Mouse (Mus musculus) cerebral cortex, adult 2 months (tissue): ENCODE measurements around the gene Atp1b1.

Experiments used
- WGBS: fragments of 180-500 bp; shearing (Covaris S2); methylation state at CpG from one replicate; pipeline ENCODE4 v1.1.7; 2018; 5-methylcytosine and 5-hydroxymethylcytosine counted together

Gene Atp1b1

DNA sequence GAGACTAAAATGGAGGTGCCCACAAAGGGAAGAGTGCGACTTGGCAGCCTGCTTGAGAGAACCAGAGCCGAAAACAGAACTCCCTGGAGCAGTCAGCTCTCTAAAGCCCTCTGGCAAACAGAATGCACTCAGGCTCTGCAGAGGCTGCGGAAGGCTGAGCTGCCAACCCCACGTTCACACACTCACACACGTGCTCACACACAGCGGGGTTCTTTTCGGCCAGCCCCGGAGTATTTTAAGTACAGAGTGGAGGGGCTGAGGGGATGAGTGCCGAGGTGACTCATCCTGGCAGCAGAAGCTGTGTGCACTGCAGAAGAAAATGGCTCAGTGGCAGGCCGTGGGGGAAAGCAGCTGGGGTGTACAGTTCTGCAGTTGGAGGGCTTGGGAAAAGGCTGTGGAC, 3.6 kb upstream of the Atp1b1 start:
- 6% methylated on average over 10 of the region's 10 CpGs for whole genome bisulfite sequencing

DNA sequence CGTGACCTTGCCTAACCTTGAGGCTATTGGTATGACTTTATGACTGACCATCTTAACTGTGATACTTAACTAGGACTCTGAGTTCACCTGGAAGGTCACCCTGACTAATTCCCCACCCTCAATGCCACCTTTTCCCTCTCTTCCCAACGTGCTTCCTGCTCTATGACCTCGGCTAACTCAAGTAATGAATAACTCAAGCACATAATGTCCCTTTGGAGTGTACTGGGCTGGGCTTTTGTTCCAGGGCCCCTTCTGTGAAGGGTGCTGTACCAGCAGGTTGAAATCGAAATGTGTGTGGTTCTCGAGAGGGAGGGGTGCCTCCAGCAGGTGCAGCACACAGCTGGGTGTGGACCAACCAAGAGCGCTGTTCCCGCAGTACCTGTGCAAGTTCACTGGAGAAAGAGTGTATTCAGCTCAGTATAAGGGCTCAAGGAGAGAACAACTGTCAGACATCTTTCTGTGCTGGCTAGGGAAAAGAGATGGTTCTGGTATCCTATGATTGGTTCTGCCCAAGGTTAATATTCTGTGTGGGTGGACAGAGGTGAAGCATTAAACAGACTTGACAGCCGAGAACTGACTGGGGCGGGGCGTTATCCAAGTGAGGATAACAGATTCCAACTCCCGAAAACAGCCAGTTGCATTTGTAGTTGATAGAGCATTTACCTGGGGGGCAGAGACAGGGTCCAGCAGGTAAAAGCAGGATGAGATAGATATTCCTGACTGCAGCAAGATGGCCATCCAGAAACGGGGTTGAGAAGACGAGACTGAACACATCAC, 3.0 kb upstream of the Atp1b1 start:
- 54% methylated on average over 13 of the region's 13 CpGs for WGBS

DNA sequence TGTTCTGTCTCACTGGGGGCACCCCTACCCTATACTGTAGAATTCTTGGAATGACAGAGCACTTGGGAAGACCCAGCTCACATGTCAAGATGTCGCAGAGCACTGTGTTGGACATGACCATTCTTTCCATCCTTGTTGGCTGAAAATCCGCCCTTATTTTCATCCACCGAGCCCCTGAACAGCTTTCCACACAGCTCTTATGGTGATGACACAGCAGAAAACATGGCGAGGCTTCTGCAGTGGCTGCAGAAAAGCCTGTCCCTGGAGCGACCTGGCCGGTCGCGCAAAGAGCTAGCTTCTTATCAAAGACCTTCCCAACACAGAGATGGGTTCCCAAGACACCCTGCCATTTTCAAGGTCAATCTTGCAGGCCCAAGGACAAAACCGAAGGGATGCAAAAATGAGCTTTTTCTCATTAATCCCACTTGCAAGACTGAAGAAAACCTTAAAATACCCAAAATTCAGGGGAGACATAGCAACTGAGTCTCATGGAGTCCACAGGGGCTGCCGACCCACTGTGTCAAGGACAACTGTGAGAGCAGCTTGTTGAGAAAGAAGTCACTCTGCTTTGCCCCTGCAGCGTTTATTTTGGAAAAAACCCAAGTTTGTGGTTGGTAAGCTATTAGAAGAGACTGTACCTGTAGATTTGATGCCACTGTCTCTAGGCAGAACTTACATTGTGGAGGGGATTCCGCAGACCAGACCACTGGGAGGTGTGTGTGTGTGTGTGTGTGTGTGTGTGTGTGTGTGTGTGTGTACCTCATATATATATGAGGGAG, 1.2 kb upstream of the Atp1b1 start:
- WGBS: 39% methylated on average over 12 of the region's 12 CpGs

DNA sequence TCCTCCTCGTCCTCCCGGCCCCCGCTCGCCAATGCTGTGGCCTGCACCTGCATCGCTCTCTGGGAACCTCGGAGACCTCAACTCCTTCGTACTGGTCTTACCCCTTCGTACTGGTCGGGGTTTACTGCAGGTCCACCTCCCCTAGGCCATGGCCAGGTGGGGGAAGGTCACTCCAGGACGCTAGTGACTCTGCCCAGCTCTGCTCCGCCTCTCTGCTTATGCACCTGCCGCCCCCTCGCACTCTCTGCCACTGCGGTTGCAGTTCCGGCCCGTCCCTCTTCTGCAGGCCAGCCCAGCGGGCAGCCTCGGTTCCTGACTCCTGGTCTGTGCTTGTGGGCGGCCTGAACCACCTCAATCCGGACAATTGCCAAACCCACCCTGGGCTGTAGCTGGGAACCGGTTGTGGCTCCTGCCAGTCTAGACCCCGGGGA, 481 bp upstream of the Atp1b1 start:
- 4% methylated on average over 22 of the region's 22 CpGs for WGBS

DNA sequence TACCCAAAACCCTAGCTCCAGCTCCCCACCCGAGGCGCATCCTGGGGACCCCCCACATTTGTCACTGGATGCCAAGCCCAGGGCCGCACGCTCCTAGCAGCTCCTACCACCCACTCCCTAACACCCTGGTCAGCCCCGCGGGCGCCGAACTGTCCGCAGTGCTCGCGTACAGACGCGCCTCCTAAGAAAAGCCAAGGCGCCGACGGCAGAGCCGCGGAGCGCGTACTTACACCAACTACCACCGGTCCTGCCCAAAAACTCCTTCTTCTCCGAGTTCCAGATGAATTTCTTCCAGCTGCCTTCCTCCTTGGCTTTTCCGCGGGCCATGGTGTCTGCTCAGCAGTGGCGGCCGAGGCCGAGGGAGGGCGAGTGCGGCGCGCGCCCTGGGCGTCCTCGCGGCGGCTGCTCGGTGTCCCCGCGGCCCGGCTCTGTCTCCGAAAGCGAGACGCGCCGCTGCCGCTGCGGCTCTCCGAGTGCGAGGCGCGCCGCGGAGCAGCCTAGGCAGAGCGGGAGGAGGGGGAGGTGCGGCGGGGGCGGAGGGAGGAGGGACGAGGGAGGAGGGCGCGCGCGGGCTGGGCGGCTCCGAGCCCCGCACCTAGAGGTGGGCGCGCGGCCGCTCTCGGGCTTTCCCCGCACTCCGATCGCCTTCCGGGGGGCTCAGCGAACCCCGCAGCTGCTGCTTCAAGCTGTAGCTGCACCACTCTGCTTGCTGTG, 467 bp downstream of the Atp1b1 start:
- under 1% methylated on average over 73 of the region's 76 CpGs for WGBS

DNA sequence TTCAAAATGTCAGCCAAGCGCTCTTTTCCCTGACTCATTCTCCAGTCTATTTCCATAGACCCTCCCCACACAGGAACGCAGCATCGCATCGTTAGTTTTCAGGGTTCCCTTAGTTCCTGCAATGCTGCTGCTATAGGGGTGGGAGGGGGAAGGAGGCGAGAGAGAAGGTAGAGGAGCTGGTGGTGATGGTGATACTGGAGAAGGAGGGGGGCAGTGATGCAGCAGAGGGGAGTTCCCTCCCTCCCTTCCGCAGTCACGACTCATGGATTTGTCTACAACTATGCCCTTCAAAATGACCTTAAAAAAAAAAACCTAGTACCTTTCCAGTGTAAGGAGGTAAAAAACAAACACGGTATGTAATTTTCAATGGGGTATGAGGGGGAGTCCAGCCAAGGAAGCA, 1.4 kb downstream of the Atp1b1 start:
- 4% methylated on average over 8 of the region's 8 CpGs for WGBS

DNA sequence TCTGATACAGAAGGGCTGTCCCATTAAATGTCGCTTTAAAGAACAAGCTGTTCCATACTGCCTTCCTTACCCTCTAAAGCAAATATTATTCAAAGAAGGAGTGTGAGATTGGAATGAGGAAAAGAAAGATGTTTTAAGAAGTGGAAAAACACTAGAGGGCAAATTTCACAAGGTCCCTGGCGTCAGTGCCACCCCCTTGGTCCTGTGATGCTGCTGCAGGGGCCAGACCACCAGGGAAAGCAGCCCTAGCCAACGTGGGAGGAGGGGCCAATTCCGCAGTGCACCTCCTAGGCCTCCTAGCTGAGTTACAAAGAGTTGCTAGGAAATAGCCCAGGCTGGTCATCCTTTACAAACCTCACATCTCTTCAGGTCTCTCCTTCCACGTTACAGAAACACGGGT, 2.1 kb downstream of the Atp1b1 start:
- 11% methylated on average over 6 of the region's 6 CpGs for WGBS

DNA sequence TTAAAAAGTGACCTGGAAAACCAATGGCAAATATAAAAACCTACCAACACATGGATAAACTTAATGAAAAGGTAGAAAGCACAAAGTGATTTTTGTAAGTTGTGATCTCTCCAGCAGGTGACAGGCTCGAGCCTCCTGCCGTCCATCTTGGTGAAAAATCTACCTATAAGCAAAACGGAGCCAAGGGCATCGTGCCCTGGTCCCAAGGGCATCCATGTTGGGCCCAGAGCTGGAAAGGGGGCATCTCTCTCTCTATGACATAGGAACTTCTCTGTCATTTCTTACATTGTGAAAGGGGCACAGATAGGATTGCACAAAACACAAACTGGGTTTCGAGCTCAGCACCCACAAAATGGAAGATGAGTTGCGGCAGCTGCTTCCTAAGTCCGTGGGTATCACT, 2.5 kb downstream of the Atp1b1 start:
- WGBS: 14% methylated on average over 7 of the region's 7 CpGs

DNA sequence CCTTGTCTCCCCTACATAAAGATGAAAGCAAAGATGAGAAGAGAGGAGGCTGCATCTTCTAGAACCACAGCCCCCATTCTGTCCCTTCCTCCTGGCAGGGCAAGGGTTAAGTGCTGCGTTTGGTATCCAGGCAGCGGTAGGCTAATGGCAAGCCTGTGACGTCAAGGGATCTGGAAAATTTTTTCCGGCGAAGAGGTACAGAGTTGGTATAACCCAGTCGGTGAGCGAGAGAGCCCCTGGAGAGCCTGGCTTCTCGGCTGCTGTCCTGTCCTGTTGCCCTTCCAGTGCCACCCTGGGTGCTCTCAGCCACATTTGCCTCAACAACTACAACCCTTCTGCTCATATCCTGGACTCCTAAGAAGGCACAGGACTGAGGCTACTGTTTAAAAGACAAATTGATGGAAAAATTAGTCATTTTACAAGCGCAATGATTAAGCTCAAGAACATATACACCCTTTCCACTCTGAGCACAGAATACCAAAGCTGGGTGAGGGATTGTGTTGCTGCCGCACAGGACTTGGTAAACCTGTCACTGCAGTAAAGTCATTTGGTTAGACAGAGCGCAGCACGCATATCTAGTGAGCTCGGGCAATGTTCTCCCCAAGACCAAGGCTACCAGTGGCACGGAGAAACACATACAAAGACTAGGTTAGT, 3.3 kb downstream of the Atp1b1 start:
- WGBS: 17% methylated on average over 14 of the region's 14 CpGs

DNA sequence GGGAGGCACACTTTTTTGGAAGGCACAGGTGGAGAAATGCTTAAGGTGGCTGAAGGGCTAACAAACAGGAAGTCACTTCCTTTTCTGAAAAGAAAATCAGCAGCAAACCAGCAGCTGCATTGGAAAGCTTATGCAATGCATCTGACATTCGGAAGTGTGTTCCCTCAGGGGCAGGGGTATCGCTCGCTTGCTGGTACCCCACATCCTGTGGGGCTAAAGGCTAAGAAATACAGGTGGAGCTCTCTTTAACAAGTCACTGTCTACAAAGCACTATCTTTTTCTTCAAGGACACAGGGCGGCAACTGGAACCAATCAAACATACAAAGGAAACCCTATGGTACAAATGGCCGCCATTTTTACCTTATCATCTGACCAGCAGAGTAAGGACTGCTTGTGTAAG, 4.4 kb downstream of the Atp1b1 start:
- 46% methylated on average over 5 of the region's 5 CpGs for WGBS

DNA sequence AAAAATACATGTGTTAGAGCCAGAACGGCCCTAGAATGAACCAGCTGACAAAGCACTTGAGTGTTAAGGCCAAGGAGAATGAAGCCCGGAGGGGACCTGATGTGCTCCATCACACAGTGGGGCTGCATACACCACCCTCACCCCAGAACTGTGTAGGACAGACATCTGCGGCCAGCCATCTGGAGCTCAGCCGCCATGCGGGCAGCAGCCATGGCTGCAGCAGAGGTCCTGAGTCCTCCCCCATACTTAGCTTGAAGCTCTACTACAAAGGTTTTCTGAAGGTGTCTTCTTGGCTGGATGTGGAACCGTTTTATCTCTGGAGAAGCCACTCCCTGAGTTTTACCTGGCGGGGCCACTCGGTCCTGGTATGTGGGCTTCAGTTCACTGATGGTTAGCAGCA, 5.0 kb downstream of the Atp1b1 start:
- 54% methylated on average over 8 of the region's 8 CpGs for WGBS

DNA sequence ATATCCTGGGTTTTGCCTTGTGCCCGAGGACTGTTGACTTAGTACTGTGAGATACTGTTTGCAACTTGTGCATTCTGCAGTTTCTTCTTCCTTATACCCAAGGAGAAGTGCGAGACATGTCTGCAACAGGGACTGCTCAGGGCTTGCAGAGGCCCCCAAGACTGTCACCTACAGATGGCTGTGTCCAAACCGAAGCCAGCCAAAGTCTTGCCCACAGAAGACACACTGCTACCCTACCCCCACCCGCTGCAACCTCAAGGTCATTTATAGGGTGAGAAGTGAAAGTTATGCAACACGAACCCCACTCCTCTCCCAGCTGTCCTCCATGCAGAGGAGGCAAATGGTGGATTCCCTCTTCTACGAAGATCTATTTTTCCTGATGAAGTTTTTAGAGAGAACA, 5.6 kb downstream of the Atp1b1 start:
- WGBS: 52% methylated on average over 6 of the region's 6 CpGs

DNA sequence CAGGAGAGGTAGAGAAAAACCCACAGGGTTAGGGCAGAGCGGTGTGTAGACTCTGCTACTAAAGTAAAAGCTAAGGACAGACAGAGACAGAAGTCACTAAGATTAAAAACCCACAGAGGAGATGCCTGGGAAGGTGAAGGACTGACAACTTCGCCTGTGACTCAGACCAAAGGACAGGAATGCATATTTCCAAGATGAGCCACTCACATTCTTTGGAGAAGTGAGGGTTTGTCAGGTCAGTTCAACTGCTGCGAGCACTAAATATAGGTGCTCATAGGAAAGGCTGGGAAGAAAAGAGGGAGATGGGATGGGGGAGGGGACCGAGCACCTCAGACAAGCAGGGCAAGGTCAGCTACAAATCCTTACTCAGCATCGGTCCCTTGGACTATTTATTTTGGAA, 6.8 kb downstream of the Atp1b1 start:
- 74% methylated on average over 5 of the region's 5 CpGs for WGBS

DNA sequence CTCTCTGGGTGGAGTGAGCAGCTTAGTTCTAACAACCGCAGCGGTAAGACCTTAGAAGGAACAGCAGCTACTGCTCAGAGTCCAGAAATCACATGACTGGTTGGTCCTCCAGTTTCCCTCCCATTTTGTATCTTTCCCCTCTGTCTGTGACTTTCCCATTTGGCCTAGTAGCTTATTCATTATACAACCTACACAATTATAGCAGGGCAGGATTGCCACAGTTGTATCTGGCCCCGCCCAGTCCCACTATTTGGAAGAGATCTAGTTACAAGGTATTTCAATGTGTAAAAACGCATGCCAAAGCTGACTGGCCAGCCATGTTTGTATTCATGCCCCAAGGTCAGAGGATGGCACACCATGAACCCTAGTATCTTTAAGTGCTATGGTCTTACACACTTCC, 7.5 kb downstream of the Atp1b1 start:
- 54% methylated on average over 4 of the region's 4 CpGs for whole genome bisulfite sequencing

DNA sequence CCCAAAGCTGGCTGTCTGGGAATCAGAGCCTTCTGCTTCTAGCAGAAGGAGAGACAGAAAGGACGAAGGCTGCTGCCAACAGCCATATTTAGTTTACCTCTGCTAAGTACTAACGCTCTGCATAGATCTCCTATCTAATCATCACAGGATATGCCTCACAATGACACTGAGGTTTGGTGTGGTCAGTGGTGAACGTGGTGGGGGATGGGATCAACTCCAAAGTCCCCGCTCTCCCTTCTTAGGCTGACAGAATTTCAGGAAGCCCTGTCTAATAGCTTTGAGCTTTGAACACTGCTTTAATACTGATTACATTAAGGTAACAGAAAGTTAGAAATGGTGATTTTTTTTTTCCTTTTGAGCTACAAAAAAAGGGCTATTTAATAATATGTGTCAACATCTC, 7.9 kb downstream of the Atp1b1 start:
- WGBS: 46% methylated on average over 4 of the region's 4 CpGs

DNA sequence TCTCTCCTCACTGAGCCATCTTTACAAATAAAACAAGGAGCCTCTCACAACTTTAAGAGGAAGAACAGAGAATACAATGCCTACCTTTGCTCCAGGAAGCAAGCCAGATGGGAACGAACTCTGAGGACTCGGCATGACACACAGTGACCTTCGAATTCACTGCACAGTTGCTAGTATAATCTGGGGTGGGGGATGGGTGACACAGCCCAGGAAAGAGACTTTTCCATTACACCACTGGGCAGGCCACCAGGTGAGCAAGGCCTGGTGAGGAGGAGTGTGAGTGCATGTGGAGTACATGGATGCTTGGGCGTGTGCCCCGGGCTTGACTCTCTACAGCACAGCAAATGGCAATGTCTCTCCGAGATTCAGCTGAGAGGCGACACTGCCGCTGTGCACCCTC, 8.5 kb downstream of the Atp1b1 start:
- WGBS: 44% methylated on average over 8 of the region's 8 CpGs

DNA sequence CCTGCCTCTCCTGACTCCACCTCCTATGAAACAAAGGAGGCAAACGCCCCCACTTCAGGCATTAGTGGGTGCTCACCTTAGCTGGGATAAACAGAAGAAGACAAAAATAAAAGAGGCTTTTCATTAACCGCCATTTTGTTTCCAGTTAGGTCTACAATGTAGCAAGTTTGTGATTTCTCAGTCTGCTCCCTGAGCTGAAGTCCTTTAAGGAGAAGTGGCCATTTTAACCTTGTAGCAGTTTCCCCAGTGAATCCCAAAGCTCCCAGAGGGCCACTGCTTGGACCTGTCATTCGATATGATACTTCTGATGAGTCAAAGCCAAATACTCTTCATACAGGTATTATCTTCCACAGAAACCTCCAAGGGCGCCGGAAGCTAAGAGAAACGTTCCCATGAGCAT, 10.6 kb downstream of the Atp1b1 start:
- 64% methylated on average over 6 of the region's 6 CpGs for WGBS

DNA sequence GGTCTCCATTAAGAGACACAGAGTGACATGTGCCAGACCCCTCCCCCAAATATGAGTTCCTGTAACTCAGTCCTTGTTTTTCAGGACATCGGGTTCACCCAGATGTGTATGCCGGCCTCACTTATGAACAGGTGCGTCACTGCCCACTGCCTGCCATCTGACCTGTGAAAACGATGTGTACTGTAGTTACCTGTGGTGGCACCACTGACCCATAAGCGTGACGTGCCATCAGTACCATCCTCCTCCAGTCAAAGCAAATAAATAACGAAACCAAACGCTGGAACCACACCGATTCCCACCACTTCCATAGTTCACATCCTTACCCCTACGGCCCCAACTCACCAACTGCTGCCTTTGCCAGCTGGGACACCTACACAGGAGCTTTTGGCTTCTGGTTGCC, 11.6 kb downstream of the Atp1b1 start:
- 67% methylated on average over 10 of the region's 10 CpGs for WGBS

DNA sequence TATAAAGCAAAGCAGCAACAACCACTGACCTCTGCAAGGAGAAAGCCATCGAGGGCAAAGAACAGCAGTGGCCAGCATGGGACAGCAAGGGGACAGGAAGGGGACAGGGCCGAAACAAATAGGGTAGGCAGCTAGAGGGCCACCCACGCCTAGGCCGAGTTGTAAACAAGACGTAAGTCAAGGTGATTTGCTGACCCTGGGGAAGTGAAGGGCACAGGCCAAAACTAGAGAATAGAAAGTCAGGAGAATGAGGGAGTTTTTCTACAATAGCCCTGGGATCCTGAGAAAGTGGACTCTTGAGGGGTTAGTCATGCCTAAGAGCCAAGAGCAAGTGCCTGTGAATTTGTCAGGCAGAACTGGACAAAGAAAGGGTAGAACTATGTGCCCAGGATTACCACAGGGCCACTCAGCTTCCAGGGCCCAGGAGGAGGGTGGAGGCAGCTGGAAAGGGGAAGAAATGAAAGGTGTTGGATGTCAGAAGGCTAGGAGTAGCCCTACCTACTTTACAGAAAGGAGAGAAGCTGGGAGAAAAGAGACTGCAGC, 12.5 kb downstream of the Atp1b1 start:
- 65% methylated on average over 5 of the region's 5 CpGs for WGBS

DNA sequence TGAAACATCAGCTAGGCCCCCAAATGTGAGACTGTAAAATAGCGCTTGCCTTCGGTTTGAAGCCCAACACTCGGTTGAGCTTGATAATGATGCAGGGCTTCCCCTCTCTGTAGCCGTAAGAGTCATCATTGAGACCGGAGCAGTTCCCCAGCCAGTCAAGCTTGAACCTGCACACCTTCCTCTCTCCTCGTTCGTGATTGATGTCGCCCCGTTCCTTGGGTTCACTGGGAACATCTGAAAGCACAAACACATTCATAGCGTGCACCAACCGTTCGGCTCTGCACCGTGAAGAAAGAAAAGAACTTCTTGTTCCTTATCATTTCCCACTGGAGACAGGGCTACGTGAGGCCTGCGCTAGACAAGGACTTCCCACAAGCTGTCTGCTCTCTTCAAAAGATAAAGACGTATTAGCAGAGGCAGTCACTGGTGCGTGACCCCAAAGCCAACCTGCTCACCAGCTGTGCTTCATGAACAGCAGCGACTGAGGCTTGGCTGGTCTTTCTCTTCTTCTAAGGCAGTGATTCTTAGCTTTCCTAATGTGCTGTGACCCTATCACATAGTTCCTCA, 16.7 kb downstream of the Atp1b1 start:
- 49% methylated on average over 18 of the region's 18 CpGs for WGBS

DNA sequence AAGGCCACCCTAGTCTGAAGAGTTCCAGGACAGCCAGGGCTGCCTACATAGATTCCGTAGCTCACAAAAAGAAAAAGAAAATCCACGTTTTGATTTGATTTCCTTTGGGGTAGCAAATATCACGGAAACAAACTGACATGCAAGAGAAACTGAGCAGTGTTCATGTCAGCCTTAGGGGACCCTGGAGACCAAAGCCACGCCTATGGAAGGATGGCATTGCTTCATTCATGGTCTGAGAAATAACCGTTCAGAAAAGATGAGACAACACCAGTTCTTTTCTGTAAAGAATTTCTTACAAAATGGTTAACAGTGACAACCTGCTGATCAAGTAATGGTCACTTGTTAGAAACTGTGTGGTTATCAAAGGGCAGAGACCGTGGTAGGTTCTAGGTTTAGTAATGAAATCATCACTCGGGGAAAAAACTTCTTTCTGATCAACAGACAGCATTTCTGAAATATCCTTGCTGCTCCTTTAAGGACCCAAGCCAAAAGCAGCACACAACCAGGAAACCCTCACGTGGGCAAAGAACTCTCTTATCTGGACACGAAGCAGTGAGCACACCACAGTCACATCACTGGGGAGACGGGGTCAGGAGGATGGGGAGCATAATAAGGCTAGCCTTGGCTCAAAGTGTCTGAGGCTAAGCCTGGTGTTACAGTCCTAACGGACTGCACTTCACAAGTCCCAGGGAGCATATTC, 17.3 kb downstream of the Atp1b1 start:
- 47% methylated on average over 11 of the region's 11 CpGs for WGBS
